Mouse (Mus musculus): ENCODE results near the gene Crocc2.

The Crocc2 gene

DNA sequence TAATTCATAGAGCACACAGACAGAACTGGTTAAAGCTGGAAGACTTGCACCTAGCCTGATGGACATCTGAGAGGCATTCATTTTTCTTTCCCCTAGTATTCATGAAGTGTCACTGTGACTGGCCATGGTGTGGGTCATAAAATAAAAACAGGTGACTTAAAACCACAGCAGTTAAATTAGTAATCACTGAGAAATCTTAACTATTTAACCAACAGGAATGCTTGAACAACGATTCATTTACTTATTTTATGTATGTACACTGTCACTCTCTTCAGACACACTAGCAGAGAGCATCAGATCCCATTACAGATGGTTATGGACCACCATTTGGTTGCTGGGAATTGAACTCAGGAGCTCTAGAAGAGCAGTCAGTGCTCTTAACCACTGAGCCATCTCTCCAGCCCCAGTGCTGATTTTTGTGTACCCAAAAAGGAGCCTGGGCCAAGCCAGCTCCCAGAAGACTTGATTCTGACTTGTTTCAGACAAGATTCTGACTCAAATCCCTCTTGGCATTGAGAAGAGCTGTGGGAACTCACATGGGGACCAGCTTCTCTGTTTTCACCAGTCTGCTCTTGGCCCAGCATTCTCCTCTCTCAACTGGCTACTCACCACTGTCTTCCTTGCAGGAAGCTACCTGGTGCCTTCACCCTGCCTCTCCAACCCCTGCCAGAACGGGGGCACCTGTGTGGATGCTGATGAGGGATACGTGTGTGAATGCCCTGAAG lies 102.2 kb downstream of the Crocc2 start:
- no peak for DNase-seq (ENCODE audit: low read depth, low spot score)

DNA sequence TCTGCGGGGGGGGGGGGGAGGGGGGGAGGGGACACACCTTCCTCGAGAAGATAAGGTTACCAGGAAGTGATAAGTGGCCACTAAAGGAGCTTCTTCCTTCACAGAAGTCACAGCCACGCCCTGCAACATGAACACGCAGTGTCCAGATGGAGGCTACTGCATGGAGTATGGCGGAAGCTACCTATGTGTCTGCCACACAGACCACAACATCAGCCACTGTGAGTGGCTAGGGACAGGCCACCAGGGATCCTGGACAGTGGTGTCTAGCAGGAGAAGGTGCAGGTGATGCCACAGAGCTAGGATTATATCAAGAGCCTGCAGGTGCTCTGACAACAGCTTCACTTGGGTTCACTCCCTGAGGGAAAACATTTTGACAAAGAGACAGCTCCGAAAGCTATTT lies 103.2 kb downstream of the Crocc2 start:
- no peak for DNase-seq (ENCODE audit: low read depth, low spot score)

DNA sequence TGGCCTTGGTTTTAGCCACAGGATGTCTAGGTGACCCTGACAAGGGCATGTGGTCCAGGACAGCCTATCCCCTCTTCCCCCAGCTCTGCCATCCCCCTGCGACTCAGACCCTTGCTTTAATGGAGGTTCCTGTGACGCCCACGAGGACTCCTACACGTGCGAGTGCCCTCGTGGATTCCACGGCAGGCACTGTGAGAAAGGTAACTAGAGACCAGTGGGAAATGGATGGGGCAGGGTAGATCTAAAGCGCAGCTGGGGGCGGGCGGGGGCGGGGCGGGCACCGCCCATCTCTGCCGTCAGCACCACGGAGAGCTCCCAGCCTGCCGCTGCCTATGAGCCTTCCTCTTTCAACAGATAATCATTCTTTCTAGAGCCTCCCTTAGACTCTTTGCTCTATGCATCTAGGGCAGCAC lies 103.9 kb downstream of the Crocc2 start:
- DNase-seq (ENCODE audit: low read depth, low spot score), result peak; percentile 61

DNA sequence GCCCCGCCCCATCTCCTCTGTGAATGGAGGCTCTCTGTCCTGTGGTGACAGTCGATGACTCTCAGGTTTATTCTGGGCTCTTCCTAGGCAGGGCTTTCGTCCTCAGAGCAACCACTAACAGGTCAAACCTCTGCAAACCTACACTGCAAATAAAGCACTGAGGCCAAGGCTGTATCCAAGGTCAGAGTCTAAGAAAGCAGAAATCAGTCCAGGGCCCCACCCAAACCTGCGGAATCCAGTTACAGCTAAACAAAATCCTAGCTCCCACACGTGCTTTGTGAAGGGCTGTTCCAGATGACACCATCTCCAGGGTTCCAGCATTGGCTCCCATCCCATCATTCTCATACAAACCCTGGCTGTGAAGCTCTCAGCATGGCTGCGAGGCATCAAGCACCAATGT lies 107.0 kb downstream of the Crocc2 start:
- DNase-seq (ENCODE audit: low read depth, low spot score), result peak; percentile 89

DNA sequence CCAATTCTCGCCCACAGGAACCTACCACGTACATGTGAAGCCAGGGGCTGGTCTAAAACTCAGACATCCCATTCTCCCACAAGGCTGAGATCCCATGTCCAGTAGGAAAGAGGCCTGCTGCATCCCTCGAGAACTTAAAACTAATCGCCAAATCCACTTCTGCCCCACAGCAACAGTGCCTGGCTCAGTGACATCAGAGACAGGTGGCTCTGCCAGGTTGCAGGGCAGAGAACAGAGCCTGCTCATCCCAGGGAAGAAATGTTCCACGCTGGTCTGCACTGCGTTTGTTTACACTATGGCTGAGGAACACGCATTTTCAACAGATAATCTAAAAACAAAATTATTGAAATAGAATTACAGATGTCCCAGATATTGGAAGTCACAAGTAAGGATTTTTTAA lies 108.5 kb downstream of the Crocc2 start:
- DNase-seq (ENCODE audit: low read depth, low spot score), result no peak

All from ES-CJ7 (cell line).